Mouse (Mus musculus): ENCODE results near the gene H2-Q1.

DNA sequence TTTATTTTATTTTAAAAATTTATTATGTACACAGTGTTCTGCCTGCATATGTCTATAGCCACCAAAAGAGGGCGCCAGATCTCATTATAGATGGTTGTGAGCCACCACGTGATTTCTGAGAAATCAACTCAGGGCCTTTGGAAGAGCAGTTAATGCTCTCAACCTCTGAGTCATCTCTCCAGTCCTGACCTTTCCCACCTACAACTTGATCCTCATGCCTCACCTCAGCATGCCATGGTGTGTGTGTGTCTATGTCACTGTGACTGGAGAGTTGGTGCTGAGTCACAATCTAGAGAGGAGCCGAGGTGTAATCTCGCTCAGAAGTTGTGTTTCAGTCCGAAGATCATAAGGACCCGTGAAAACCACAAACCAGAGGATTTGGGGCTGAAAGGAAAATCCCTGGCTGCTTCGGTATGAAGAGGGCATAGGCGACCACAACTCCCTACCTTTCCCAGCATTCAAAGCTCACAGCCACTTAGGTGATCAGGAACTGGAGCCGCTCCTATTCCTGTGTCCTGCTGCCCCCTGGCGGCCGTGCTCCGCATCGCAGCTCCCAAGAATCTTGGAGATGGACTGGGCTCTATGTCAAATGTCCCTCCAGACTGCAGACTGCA lies 18.5 kb upstream of the H2-Q1 start:
- no peak for TF ChIP-seq POLR2A (IDR thresholded peaks at IDR 0.05; ENCODE audit: borderline replicate concordance, extremely low read depth, low read depth, low read length)
- TF ChIP-seq CTCF (IDR thresholded peaks at IDR 0.05; ENCODE audit: insufficient read depth, low read length): peak; percentile 80
